Mouse (Mus musculus): ENCODE measurements around the gene Daam1.

DNA sequence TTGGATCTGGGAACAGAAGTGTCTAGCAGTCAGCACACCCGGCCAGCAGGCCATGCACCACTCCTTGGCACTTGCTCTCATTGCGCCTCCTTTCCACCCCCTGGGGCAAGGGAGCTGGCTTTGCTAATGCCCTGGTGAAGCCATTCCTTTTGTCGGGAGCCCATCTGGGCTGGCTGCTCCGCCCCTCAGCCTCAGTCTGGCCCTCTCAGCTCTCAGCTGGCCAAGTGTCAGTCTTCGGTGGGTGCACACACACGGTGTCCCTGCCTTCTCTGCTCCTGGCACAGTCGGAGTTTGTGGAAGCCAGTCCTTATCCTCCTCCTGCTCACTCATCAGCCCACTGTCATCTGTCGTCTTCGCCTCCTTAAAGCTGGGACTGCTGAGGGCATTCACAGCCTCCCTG is 142.7 kb downstream of the Daam1 start:
- TF ChIP-seq CTCF (IDR thresholded peaks at IDR 0.05; ENCODE audit: extremely low read depth, insufficient read depth, low read length): no peak
- TF ChIP-seq POLR2A (IDR thresholded peaks at IDR 0.05; ENCODE audit: extremely low read depth, insufficient read depth, low read length): no peak

All from cortical plate, adult 2 months (tissue).